Mouse (Mus musculus) kidney, postnatal 4 days (tissue): ENCODE measurements at regions not wholly inside any gene's neighbourhood (a gene's known extent, or its start where the extent isn't known, plus 50 kb on each side); places are given as distances from the start of the nearest gene placed in this dataset.
A peak's percentile ranks its signal among the peaks of the same experiment; 100 is the strongest.

Experiments
- DNase-seq, 2 experiments: peaks; one replicate each; pipeline ENCODE4 v3.0.0; 2021; ENCODE audit warnings: mixed read lengths in 2 of 2

GRCm38 (mm10) chr12:49084505-49084904 is 298.0 kb upstream of the Foxg1 start:
- DNase-seq = no peak

GRCm38 (mm10) chr12:49086076-49086475 is 296.4 kb upstream of the Foxg1 start:
- no peak for DNase-seq

DNA sequence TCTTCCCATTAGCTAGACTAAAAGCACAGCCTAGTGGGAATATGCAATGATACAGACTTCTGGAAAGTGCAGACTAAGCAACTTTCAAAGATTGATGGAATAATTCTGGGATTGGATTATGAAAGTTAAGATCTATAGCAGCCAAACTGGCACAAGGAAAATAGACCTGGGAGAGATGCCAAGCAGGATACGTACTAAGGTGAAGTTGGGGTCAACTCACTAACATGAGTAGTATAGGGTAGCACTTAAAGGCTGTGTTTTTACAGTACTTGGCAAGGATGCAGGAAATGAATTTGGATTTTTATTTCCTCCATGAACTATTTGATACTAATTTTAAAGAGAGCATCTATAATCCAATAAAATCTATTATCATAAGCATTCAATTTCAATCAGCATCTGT is 292.3 kb upstream of the Foxg1 start:
- no peak for DNase-seq

DNA sequence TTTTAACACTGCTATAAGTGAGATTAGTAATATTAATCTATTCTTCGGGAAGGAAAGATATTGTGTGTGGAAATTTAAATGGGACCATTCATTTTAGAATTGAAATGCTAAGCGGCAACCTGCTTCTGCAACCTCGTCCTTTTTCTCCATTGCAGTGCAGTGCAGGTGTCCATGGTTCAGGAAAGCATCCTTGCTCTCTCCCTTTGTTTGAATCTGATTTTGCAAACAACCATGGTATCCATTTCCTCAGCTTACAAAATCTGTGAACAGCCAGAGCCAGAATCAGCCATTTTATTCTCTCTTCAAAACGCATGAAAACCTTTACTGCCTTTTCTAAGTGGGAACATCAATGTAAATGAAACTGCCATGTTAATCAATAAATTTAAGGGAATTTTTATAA is 276.5 kb upstream of the Foxg1 start:
- DNase-seq = no peak

- peak; percentile 41 to 42 for DNase-seq
Observed at GRCm38 (mm10) chr12:49106399-49107382, 275.8 kb upstream of the Foxg1 start.

- DNase-seq = no peak
Observed at GRCm38 (mm10) chr12:49107415-49108148, 274.9 kb upstream of the Foxg1 start.

DNA sequence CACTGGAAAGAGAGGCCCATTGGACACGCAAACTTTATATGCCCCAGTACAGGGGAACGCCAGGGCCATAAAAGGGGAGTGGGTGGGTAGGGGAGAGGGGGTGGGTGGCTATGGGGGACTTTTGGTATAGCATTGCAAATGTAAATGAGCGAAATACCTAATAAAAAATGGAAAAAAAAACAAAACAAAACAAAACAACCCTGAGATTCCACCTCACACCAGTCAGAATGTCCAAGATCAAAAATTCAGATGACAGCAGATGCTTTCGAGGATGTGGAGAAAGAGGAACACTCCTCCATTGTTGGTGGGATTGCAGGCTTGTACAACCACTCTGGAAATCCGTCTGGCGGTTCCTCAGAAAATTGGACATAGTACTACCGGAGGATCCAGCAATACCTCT is 251.4 kb upstream of the Foxg1 start:
- DNase-seq = peak; percentile 34 to 56

GRCm38 (mm10) chr12:49170097-49170496 is 212.4 kb upstream of the Foxg1 start:
- peak; percentile 3 to 19 for DNase-seq

- no peak for DNase-seq
Observed at GRCm38 (mm10) chr12:49171014-49171677, 211.3 kb upstream of the Foxg1 start.

DNA sequence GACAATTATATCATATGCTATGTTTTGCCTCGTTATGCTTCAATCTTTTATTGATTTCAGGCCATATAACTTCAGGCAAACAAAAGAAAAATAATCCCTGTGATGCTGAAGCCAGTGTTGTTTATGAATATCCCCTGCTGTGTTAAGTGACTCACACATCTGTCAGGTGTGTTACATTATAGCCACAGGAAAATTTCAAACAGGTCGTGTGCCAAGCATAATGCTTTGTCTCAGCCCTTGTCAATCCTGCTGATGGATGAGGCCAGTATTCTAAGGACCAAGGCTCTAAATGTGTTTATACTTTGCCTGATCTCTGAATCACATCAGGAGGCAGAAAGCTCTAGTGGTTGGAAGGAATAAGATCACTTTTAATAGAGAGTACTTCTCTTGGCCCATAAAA is 191.1 kb upstream of the Foxg1 start:
- DNase-seq = no peak

DNA sequence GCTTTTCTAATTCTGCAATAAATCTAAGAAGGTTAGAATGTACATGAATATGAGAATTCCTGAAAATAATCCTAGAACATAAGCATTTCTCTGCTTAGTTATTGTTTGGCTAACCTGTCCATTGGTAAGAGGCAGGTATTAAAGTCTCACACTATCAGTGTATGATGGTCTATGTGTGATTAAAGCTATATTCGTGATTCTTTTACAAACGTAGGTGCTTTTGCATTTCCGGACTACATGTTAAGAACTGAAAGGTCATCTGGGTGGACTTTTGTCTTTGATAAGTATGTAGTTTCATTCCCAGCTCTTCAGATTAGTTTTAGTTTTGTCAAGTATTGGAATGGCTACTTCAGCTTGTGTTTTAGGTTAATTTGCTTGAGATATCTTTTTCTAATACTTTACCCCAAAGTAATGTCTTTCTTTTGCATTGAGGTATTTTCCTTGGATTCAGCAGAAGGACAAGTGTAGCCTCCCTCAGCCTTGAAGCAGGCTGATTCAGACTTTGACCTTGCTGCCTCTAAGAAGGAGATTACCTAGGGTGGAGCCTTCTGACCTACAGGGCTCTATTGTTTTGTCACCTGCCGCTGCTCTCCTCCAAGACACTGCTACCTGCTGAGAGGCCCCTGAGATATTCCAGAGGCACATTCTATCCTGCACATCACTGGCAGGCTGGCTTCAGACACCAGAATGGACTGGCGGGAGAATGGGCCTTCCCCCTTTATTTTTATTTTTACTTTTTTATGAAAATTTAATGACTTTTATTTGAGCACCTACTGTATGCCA is 148.7 kb upstream of the Foxg1 start:
- no peak for DNase-seq
